Mouse (Mus musculus) kidney, adult 8-10 months (tissue): ENCODE results near the gene Prodh2.
A peak's percentile ranks its signal among the peaks of the same experiment; 100 is the strongest.

Source experiments
- DNase-seq, 2 experiments: peaks; one replicate each; pipeline ENCODE4 v3.0.0; 2022

Gene Prodh2

DNA sequence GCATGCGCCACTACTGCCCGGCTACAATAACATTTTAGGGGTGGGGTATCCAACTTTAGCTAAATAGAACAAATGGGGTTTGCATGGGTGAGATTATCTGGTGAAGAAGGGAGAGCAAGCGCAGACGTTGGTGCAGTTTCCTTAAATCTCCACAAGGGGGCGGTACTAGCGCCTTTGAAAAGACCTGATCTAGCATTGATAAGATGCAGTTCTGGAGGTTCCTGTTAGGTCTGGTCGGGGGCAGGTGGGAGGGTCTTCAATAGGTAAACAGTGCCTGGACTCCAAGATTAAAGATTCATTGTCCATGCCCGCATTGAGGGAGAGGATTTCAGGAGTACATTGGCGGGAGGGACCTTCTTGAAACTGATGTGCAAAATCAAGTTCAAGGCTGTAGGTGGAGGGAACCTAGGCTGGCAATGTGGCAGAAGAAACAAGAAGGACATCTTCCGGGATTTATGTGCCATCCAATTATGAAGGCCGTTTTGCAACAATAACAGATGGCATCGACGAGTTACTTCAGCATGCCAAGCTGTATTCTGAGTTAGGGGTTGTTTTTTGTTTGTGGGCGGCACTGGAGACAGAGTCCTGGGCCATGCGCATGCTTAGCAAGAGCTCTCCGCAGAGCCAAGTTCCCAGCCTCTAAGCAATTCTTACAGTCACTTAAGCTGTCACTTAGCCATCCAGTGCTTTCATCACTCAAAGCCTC is 3.0 kb upstream of the Prodh2 start:
- peak in 1 of 2 experiments; percentile 37 for DNase-seq

DNA sequence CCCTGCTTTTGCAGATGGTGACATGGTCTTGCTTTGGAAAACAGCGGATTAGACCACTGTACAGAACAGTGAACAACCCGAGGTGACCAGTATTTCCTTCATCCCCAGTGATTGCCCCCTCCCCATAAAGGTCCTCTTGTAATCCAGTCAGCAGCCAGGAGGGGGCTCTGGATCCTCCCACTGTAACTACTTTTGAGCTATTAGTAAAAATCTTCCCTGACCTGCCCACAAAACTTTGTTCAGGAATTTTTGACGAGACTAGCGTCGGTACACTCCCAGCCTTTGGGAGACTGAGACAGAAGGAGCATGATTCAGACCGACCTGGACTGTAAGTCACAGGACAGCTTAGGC is 2.5 kb upstream of the Prodh2 start:
- DNase-seq = no peak

DNA sequence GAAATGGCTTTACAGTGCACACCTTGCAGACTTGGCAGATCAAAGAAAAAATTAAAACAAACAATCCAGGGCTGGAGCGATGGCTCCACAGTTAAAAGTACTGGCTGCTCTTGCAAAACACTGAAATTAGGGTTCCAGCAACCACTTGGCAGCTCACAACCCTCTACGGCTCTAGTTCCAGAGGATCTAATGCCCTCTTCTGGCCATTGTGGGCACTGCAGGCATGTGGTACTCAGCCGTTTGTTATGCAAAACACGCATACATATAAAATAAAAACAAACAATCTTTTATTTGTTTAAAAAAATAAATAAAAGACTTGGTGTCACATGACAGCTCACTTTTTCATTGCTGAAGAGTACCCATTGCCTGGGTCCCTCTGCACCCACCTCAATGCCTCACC is 657 bp upstream of the Prodh2 start:
- peak; percentile 71 to 90 for DNase-seq

DNA sequence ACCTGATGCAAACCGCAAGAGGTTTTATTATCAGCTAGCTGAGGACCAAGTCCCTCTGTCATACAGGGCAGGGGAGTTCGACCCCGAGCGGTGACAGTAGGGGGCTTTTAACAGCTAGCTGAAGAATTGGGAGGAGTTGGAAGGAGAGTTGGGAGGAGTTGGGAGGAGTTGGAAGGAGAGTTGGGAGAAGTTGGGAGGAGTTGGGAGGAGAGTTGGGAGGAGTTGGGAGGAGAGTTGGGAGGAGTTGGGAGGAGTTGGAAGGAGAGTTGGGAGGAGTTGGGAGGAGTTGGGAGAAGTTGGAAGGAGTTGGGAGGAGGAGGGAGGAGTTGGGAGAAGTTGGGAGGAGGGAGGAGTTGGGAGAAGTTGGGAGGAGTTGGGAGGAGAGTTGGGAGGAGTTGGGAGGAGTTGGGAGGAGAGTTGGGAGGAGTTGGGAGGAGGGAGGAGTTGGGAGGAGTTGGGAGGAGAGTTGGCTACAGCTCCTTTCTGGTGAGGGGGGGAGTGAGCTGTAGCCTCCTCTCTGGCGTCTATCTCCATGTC is 2.2 kb downstream of the Prodh2 start:
- peak; percentile 38 to 52 for DNase-seq

DNA sequence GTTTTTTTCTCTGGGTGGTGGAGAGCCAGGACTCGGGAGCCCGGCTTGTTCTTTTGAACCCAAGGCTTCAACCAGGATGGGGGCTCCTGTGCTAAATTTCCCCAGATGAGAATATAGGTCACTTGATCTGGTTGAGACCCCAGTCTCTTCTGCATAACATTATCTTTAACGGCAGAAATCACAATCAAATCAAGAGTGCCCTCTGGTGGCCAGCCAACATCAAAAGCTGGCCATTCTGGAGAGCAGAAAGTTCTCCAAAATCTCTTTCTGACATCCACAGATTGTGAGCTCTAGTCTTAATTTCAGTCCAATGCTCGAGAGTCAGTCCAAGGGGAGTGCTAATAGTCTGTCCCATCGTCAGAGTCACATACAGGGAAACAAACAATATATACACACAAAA is 7.7 kb downstream of the Prodh2 start:
- DNase-seq = peak in 1 of 2 experiments; percentile 20

DNA sequence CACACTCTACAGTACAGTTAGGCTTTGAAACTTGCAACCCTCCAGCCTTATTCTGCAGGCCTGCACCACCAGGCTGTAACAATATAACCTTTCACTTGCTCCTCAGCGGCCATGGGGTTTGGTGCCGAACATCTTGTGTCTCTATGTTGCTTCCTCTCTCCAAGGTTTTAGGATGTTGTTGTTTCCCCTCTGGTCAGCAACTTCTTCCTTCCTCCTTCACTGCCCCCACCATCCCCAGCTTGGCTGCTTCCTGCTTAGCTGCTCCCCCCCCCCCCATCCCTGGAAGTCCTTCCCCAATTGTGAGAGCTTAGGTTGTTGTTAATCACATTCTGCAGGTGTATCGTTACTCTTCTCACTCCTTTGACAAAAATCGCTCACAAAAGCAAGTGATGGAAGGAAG is 14.6 kb downstream of the Prodh2 start:
- no peak for DNase-seq

DNA sequence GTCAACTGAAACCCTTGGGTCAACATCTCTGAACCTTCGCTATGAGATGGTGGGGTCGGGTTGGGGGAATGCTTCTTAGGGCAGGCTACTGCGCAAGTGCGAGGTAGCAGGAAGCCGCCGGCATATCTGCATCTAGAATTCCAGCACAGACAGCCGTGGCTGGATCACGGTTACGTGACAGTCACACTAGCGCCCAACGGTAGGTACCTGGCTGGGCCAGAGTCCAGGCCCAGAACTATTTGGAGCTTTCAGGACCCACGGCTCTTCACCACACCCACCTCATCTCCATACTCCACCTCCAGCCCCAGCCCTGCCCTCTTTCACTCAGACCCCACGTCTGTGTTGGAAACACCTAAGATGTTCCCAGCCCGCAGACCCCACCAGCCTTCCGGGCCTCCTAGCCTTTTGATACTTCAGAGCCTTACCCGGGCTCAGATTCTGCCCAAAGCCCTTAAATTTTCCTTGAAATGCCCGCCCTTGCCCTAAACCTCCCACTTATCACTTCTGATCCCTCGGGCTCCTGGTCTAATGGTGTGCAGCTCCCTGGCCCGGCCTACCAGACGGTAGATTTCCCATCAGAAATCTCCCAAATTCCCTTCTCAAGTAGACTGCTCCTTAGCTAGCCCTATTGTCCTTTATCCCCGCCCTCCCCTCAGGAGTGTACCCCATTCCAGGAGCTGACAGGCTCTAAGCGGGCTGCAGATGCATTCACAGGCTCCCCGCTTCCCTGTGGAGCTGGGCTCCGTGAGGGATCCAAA is 21.8 kb downstream of the Prodh2 start:
- DNase-seq = peak in 1 of 2 experiments; percentile 18

DNA sequence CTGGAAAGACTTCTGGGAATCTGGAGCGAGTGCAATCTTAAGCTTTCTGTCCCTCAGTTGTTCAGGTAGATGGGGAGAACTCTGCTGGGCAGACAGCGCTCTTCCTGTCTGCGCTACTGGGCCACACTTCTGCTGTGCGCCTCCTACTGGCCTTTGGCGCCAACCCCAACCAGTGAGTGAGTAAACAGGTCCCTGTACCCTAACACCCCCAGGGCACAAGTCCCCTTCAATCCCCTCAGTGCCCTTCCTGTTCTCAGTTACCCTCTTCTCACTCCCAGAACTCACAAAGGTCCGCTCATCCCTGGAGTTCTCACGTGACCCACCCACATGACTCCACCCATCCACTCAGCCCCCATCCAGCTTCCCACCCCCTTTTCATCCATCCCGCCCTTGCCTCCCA is 24.9 kb downstream of the Prodh2 start:
- DNase-seq = no peak

DNA sequence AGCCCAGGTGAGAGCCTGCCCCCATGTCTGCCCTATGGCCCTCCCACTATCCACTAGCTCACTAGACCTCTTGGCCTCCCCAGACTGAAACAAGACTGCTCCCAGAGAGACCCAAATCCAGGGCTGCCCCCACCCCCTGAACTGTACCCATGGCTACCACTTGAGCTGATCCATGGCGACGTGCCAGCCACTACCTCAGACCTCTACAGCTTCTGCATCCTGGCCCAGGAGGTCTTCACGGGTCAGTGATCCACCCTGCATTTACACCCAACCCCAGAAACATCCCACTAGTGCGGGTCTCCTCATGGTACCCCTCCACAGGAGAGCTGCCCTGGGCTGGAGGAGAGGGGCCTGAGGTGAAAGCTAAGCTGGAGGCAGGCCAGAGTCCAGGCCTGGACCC is 27.0 kb downstream of the Prodh2 start:
- DNase-seq = peak in 1 of 2 experiments; percentile 18

DNA sequence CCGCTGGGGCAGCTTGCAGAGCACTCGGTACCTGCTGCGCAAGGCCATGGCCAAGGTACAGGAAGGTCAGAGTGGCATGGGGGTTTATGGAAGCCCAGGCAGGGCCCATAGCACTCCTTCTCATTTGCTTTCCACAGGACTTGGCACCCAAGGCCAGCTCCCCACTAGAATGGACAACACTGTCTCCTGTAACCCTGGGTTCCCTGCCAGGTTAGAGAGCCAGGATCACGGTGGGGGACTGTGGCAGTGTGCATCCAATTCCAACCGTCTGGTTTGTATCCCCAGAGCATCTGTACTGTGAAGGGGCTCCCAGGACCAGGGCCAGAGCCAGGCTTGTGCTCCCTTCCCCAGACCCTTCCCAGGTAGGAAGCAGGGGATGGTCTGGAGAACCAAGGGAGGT is 27.4 kb downstream of the Prodh2 start:
- no peak for DNase-seq

DNA sequence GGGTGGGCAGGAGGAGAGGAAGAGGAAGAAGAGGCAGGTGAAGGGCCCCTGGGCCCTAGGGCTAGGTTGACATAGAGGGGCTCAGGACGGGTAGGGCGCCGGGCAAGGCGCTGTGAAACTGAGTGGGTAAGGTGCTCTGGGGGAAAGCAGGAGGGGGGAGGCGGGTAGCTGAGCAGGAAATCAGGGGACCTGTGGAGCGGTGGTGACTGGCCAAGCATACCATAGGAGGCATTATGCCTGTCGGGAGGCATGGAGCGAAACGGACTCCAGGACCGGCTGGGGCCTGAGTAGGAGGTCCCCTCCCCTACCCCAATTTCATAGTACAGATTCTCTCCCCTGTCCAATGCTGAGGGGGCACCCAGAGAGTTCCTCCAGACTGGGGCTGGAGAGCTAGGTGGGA is 29.4 kb downstream of the Prodh2 start:
- DNase-seq = no peak

DNA sequence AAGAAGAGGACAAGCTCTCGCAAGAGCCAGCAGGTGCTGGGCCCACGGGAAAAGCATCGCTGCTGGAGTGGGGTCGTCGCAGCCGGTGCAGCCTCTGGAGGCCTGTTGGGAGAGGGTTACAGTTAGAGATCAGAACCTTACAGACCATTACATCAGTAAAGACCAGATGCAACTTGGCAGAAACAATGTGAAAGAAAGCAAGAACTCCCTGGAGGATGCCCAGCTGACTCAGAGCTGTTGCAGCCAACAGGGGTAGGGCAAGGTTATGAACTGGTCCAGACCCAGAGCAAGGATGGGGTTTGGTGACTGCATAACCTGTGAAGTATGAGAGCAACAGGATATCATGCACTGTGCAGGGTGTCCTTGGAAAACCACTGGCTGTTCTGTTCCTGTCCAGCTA is 31.1 kb downstream of the Prodh2 start:
- DNase-seq = no peak

DNA sequence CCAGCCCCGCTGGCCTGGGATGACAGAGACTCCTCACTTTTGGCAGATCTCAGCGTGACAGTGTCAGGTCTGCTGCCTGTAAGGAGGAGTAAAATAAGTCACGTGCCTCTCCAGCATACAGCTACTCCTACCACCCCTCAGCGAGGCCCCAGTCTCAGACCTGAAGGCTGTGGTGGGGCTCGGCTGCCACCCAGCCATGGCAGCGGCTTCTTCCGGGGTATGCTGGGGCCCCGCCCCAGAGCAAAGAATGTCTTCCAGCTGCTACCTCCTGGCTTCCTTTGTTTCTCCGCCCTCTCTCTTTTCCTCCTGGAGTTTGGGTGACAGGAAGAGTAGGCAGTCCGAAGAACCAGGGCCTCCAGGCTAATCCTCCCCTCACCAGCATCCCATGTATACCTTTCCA is 32.5 kb downstream of the Prodh2 start:
- no peak for DNase-seq

DNA sequence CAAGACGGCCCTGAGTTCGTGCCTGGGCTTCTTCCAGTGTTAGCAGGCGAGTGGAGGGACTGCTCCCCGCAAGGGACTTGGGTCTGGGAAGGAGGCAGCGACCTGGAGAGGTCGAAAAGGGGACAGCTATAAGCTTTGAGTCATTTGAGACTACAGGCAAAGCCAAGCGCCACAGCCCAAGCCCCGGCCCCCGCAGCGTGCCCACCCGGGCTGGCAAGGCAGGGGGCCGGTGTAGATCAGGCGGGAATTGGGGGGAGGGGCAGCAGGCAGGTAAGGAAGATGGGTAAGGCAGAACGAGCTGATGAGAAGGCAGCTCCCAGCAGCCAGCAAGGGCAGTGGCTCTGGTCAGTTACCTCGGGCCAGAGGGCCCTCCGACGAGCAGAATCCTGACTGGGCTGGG is 33.0 kb downstream of the Prodh2 start:
- DNase-seq = no peak

DNA sequence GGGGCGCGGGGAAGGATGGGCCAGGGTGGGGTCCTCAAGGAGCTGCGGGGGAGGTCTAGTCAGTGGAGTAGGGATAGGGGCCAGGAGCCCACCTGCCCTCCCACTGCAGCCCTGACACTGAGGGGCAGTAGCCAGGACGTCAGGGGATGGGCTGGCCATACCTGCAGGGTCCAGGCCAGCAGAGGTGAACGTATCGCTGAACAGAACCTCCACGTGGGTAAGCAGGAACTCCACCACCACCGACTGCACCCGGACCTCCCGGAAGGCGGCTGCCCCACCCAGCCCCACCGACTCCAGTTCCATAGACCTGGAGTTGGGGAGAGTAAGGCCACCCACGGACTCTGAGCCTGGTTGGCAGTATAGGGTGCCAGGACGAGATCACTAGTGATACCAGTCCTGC is 33.6 kb downstream of the Prodh2 start:
- DNase-seq = no peak

DNA sequence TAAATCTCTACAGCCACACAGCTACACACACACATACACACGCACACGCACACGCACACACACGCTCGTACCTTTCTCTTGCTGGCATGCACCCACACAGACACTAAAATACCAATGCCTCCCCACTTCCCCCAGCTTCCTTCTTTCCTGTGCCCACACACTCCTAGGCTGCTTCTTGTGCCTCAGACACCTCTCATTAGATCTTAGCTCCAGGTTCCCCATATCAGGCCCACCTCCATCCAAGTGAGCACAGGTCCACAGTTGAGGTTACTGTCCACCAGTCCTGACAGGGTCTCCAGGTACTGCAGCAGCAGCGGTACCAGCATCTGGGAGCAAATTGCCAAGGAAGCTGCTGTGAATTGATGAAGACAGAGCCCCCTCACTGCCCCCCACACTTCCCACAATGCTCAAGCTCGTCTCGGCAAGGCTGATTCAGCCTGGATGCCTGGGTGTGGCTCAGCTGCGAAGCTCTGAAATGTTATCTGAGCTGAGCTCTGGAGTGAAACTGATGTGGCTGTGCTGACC is 37.9 kb downstream of the Prodh2 start:
- DNase-seq = no peak

DNA sequence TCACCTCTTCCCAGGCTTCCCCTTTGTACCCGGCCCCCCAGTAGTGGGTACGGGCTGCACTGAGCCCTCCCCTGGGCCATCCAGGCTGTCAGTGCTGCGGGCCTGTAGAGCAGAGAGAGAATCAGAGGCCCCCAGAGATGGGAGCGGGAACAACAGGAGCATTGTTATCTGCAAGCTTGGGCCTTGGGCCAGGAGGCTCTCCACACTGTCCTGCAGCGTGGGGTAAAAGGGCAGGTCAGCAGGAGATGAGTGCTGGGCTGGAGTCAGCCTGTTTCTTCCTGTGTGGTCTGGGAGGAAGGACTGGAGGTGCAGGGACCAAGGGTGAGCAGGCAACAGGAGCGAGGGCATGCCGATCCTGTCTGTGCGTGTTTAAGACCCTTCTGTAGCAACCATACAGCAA is 39.5 kb downstream of the Prodh2 start:
- DNase-seq = peak; percentile 67 to 68

DNA sequence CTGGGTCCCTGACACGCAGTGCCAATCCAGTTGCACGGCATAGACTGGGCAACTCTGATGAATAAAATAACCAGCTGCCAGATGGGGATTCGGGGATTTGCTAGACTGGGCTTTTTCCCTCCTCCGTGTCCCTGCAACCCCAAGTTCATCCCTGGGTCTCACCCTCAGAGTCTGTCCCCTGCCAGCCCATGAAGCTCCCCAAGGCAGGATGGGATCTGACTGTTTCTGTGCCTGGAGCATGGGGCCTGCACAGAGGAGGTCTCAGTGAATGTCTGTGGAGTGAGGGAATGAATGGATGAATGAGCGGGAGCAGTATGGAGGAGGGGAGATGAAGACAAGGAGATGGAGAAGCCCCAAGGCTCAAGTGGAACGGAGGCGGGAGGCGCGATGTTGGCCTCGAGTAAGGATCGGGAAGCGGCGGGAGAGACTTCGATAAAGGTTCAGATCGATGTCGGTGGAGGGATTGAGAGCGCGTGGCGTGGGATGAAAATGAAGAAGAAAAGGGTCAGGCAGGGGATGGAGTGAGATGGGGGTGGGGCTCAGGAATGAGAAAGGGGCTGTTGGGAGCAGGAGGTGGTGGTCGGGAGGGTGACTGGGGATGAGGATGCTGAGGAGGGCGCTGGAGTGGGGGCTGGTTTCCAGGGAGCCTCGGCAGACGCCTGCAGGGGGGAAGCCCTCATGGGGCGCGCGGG is 40.7 kb downstream of the Prodh2 start:
- DNase-seq = no peak

DNA sequence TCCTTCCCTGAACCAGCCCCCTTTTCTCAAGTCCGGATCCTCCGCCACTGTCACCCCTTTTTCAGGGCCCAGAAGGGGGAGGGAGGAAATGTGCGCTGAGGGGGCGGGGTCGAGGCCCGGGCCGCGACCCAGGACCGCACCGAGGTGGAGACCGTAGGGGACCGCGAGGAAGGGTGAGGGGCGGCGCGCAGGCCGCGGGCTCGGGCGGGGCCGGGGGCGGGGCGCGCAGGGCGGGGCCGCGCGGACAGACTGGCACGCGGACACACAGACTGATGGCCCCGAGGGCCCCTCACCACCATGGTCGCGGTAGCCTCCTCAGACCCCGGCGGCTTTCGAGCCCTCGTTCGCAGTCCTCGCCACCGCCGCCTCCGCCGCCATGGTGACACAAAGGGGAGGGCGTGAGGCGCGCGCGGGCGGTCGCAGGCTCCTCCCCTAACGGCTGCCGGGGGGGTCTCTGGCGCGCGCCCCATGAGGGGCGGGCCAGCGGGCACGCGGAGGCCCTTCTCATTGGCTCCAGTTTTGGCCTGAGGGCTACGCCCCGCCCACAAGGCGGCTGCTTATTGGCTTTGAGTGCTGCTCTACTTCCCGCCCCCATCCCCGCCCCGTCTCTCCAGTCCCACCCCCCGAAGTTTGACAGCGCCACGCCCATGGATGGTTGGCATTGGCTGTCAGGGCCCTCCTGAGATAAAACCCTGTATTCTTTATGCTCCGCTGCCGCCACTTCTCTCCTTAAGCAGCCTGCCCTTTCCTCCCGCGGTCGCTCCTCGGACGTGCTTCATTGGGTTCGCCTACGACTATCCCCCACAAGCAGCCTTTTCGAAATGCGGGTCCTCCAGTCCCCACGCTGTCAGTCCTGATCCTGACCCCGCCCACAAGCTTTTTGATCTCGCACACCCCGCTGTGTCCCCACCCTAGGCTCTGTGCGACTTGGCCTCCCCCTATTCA is 41.5 kb downstream of the Prodh2 start, which contains the start of gene Arhgap33:
Gene Arhgap33, minus strand, starts transcription at position 428 of the 945 bp plus-strand sequence.
- peak; percentile 94 to 96 for DNase-seq

DNA sequence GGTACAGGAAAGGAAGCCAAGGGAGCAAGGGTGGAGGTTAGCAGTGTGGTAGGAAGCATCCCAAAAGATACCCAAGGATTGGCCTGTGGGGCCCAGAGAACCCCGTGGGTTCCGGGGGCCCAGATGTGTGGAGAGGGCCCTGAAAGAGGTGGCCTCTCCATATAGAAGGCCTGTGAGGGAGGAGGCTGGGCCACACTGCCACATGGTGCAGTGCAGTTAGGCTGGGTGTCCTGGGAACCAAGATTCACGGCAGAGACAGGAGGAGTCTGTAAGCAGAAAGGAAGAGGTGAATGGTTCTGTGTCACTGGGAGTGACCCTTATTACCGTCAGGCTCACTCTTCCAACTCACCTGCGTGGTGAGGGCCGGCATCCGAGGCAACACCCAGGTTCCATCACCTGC is 47.1 kb downstream of the Prodh2 start:
- DNase-seq = no peak

DNA sequence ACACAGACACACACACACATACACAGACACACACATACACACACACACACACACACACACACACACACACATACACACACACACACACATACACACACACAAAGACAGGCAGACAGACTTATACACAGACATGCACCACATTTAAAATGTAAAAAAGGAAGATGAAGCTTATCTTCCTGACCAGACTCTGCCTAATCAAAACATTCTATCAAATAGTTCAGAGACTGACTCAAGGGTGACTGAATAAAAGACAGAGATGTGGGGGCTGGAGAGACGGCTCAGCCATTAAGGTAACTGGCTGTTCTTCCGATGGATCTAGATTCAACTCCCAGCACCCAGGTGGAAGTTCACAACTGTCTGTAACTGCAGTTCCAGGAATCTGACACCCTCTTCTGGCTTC is 50.9 kb downstream of the Prodh2 start:
- DNase-seq = no peak

DNA sequence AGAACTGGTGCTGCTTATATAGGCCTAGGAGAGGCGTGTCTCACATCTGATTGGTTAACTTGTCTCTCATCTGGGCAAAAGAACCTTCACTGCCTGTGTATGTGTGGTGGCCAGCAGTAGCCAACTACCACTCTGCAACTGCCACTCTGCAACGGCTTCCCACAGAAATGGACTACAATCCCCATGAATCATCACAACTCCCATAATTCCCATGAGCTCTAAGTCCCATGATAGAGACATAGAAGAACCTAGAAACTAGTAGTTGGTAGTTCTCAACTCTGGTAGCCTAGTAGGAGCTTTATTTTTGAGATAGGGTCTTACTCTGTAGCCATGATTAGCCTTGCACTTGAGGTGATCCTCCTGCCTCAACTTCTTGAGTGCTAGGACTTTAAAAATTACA is 56.5 kb downstream of the Prodh2 start:
- no peak for DNase-seq
